Mouse (Mus musculus): ENCODE measurements around the gene Col6a4.

GRCm38 (mm10) chr9:106039915-106040659 is 56.5 kb downstream of the Col6a4 start:
- TF ChIP-seq CTCF (IDR thresholded peaks at IDR 0.05; ENCODE audit: borderline replicate concordance, extremely low read depth, insufficient read depth, insufficient read length): no peak
- no peak for TF ChIP-seq POLR2A (IDR thresholded peaks at IDR 0.05; ENCODE audit: borderline replicate concordance, extremely low read depth, insufficient read depth, insufficient read length, poor library complexity, severe bottlenecking)

Measured in brain, embryonic 14.5 days (tissue).